In the genomic region with DNA sequence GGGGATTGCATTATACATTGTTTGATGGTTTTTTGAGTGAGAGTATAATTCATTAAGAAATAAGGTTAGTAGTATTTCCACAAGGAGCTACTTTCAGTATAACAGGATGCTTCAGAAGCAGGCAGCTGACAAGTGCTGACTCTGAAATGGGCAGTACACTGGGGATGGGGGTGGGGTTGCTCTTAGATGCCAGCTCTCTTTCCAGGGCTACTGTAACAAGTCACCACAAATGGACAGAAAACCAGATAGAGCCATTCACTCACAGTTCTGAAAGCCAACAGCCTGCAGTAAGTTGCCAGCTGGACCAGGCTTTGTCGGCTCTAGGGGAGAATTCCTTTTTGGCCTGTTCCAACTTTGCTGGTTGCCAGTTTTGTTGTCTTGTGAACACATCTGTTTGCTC, we compare ENCODE assay signal across 18 mouse cellular contexts.
DNase-seq lines count a peak whose midpoint lies in the region; ATAC-seq and TF ChIP-seq lines count a peak whose summit lies in the region.
"Had no signal": no experiment of that assay in that cellular context is flagged by ENCODE, and none has a peak within 500 bp of the region (broad histone marks: within the 10 kb centered on the region; RNA-seq: fewer than 3 reads in every experiment).

No protein-coding gene starts in this region.

- DNase-seq in adrenal gland, adult 2 months, result peak; percentile 15
- DNase-seq in adrenal gland, adult 18-20 months (ENCODE audit: low spot score in 2 of 2), result no peak
- peak; percentile 51 for DNase-seq in hindbrain, postnatal 0 days (ENCODE audit: low spot score)
- no peak for DNase-seq in hindbrain, embryonic 11.5 days (ENCODE audit: low spot score)
- peak; percentile 75 for DNase-seq in Muller cell, postnatal 12 days (ENCODE audit: inconsistent ontology term)
- DNase-seq in frontal cortex, postnatal 14 days (ENCODE audit: low spot score in 2 of 2), result no peak
- DNase-seq: liver; retina, postnatal 1 day; thymus, postnatal 14 days had no signal

- no peak overlapping the region for H3K4me2 ChIP-seq in forebrain, embryonic 16.5 days (ENCODE audit: low read length)
- no peak overlapping the region for H3K4me2 ChIP-seq in forebrain, embryonic 12.5 days
- no peak overlapping the region for H3K4me2 ChIP-seq in hindbrain, postnatal 0 days (ENCODE audit: low read depth, low read length)
- no peak overlapping the region for H3K4me2 ChIP-seq in hindbrain, embryonic 11.5 days (replicated peaks; ENCODE audit: low read depth, low read length)
- H3K4me2 ChIP-seq: heart, embryonic 13.5 days; kidney, embryonic 15.5 days; lung, embryonic 15.5 days; midbrain, embryonic 11.5 days; neural tube, embryonic 12.5 days had no signal

- H3K36me3 ChIP-seq in forebrain, embryonic 16.5 days (ENCODE audit: control insufficient read depth, insufficient read depth), result no peaks in the 10 kb centered on the region
- no peaks in the 10 kb centered on the region for H3K36me3 ChIP-seq in forebrain, embryonic 12.5 days (replicated peaks)
- no peaks in the 10 kb centered on the region for H3K36me3 ChIP-seq in hindbrain, postnatal 0 days (ENCODE audit: insufficient read depth, low read length)
- H3K36me3 ChIP-seq in hindbrain, embryonic 11.5 days (ENCODE audit: control insufficient read depth, insufficient read depth, low read length), result no peaks in the 10 kb centered on the region
- H3K36me3 ChIP-seq: heart, embryonic 13.5 days; kidney, embryonic 15.5 days; lung, embryonic 15.5 days; neural tube, embryonic 12.5 days had no signal

- no peak overlapping the region for H3K9ac ChIP-seq in forebrain, embryonic 16.5 days (replicated peaks; ENCODE audit: low read depth, low read length)
- no peak overlapping the region for H3K9ac ChIP-seq in forebrain, embryonic 12.5 days
- no peak overlapping the region for H3K9ac ChIP-seq in hindbrain, postnatal 0 days (replicated peaks; ENCODE audit: low read length)
- no peak overlapping the region for H3K9ac ChIP-seq in hindbrain, embryonic 11.5 days (ENCODE audit: low read depth, low read length)
- H3K9ac ChIP-seq: heart, embryonic 13.5 days; kidney, embryonic 15.5 days; lung, embryonic 15.5 days; neural tube, embryonic 12.5 days had no signal

- H3K27me3 ChIP-seq in forebrain, embryonic 16.5 days (replicated peaks; ENCODE audit: control insufficient read depth, insufficient read depth, low read length), result no peaks in the 10 kb centered on the region
- H3K27me3 ChIP-seq in forebrain, embryonic 12.5 days, result peaks cover 18% of the 10 kb centered on the region
- H3K27me3 ChIP-seq in hindbrain, postnatal 0 days (ENCODE audit: insufficient read depth, low read length), result no peaks in the 10 kb centered on the region
- H3K27me3 ChIP-seq in hindbrain, embryonic 11.5 days (ENCODE audit: control insufficient read depth, insufficient read depth, low read length), result no peaks in the 10 kb centered on the region
- H3K27me3 ChIP-seq: CH12.LX; heart, embryonic 13.5 days; kidney, embryonic 15.5 days; lung, embryonic 15.5 days; neural tube, embryonic 12.5 days had no signal

- ATAC-seq in forebrain, embryonic 16.5 days, result peak; percentile 52; the same call in 1 of the 2 replicates
- ATAC-seq in forebrain, embryonic 12.5 days (ENCODE audit: low FRiP score), result no peak
- 0 out of 2 replicates have a peak, but pooled peaks have one; percentile 53 for ATAC-seq in hindbrain, postnatal 0 days
- no peak for ATAC-seq in hindbrain, embryonic 11.5 days (ENCODE audit: low FRiP score)
- ATAC-seq: inflammation-experienced regulatory T-cells, adult 6 months had no signal

- H3K4me3 ChIP-seq in forebrain, embryonic 16.5 days (replicated peaks; ENCODE audit: low read length), result no peak overlapping the region
- no peak overlapping the region for H3K4me3 ChIP-seq in forebrain, embryonic 12.5 days (replicated peaks)
- no peak overlapping the region for H3K4me3 ChIP-seq in hindbrain, postnatal 0 days (ENCODE audit: low read length)
- H3K4me3 ChIP-seq in hindbrain, embryonic 11.5 days (ENCODE audit: low read depth, low read length), result no peak overlapping the region
- H3K4me3 ChIP-seq: heart, embryonic 13.5 days; kidney, embryonic 15.5 days; lung, embryonic 15.5 days; neural tube, embryonic 12.5 days had no signal

- no peak overlapping the region for H3K27ac ChIP-seq in forebrain, embryonic 16.5 days (ENCODE audit: low read length)
- no peak overlapping the region for H3K27ac ChIP-seq in forebrain, embryonic 12.5 days
- no peak overlapping the region for H3K27ac ChIP-seq in hindbrain, postnatal 0 days
- H3K27ac ChIP-seq in hindbrain, embryonic 11.5 days (ENCODE audit: low read depth, low read length), result no peak overlapping the region
- H3K27ac ChIP-seq: heart, embryonic 13.5 days; kidney, embryonic 15.5 days; lung, embryonic 15.5 days; neural tube, embryonic 12.5 days had no signal

- WGBS in forebrain, embryonic 16.5 days, result 56% methylated on average over 1 of the region's 1 CpGs
- WGBS in forebrain, embryonic 12.5 days, result 71% methylated on average over 1 of the region's 1 CpGs
- WGBS in hindbrain, postnatal 0 days, result 50% methylated on average over 1 of the region's 1 CpGs
- WGBS in hindbrain, embryonic 11.5 days, result 86% methylated on average over 1 of the region's 1 CpGs

- 0 out of 2 replicates have a peak, but pooled peaks cover 1% of the 10 kb centered on the region for H3K4me1 ChIP-seq in forebrain, embryonic 16.5 days (replicated peaks; ENCODE audit: control insufficient read depth, insufficient read depth, low read length)
- H3K4me1 ChIP-seq in forebrain, embryonic 12.5 days, result peaks cover 2% of the 10 kb centered on the region; the same call in 1 of the 2 replicates
- peaks cover 7% of the 10 kb centered on the region; the same call in 1 of the 2 replicates for H3K4me1 ChIP-seq in hindbrain, postnatal 0 days (ENCODE audit: insufficient read depth, low read length)
- no peaks in the 10 kb centered on the region for H3K4me1 ChIP-seq in hindbrain, embryonic 11.5 days (replicated peaks; ENCODE audit: control insufficient read depth, insufficient read depth, low read length)
- H3K4me1 ChIP-seq: kidney, embryonic 15.5 days; neural tube, embryonic 12.5 days had no signal

- no peak for TF ChIP-seq CTCF in hindbrain, postnatal 0 days (IDR thresholded peaks at IDR 0.05; ENCODE audit: low read depth)

- no peaks in the 10 kb centered on the region for H3K9me3 ChIP-seq in forebrain, embryonic 16.5 days (ENCODE audit: control insufficient read depth, low read length)
- no peaks in the 10 kb centered on the region for H3K9me3 ChIP-seq in forebrain, embryonic 12.5 days
- H3K9me3 ChIP-seq in hindbrain, postnatal 0 days (ENCODE audit: low read length), result no peaks in the 10 kb centered on the region
- H3K9me3 ChIP-seq in hindbrain, embryonic 11.5 days (ENCODE audit: control insufficient read depth, low read length), result no peaks in the 10 kb centered on the region
- H3K9me3 ChIP-seq: heart, embryonic 13.5 days; kidney, embryonic 15.5 days; lung, embryonic 15.5 days; neural tube, embryonic 12.5 days had no signal

Comparison
In these comparisons a context has a peak if more than half of its experiments do, and no peak if none do; other contexts are left out.
1. DNase-seq: peak in adrenal gland, adult 2 months (single experiment), hindbrain, postnatal 0 days (single experiment) and Muller cell, postnatal 12 days (single experiment); none in adrenal gland, adult 18-20 months (0 of 2), hindbrain, embryonic 11.5 days (single experiment) and frontal cortex, postnatal 14 days (0 of 2).
2. ATAC-seq: peak in forebrain, embryonic 16.5 days (single experiment) and hindbrain, postnatal 0 days (single experiment); none in forebrain, embryonic 12.5 days (single experiment) and hindbrain, embryonic 11.5 days (single experiment).